Mouse (Mus musculus) heart, postnatal 0 days (tissue): Measurements from ENCODE around the gene Vps35.

ENCODE experiments used
- CTCF ChIP-seq: IDR thresholded peaks from 2 replicates; pipeline ENCODE4 v1.5.1; 2016; ENCODE audit warnings: antibody characterized with exemption, control low read depth, low read depth
- EP300 ChIP-seq: IDR thresholded peaks from 2 replicates; pipeline ENCODE4 v1.6.1; 2016; ENCODE audit warnings: antibody characterized with exemption, low read depth

DNA sequence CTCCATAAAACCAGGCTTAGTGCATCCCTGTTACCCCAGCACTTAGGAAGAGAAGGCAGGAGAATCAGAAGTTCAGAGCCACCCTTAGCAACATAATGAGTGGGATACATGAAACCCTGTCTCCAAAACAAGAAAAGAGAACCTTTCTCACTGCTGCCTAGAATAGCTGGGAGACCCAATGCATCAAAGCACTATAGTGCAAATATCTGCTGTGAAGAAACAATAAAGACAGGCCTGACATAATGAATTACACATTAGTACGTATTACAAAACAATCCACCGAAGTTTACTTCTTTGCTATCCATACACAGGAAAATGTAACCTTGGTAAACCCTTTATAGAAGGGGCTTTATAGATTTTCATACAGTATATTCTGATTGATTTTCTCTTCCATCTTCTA is 9.0 kb upstream of the Vps35 start:
- TF ChIP-seq EP300 (no peak), CTCF (no peak)
